Mouse (Mus musculus) activated CD4-positive, CD25-positive, alpha-beta regulatory T cell (primary cell): ENCODE data around the gene Tectb. TPM values are rescaled to one million over a fixed set of nuclear protein-coding genes. Genes with fewer than 3 reads are reported as not detected.

Experiments
- polyA plus RNA-seq, 2 experiments: library from polyadenylated mRNA; unstranded; fragments of 100-300 nt; shearing (Covaris generic); gene quantifications; one replicate each; pipeline ENCODE4 v1.2.1; 2017

Gene Tectb
- polyA plus RNA-seq, result under 1 TPM in 1 of 2 experiments, not detected in 1; 0.38 TPM

GRCm38 (mm10) chr19:55180433-55180832 lies at the start of gene Tectb:
Gene Tectb (plus strand): TSS chr19:55180733.

GRCm38 (mm10) chr19:55241186-55241645 lies 60.7 kb downstream of the Tectb start, which contains the start of gene Gucy2g:
Gene Gucy2g (minus strand): TSS chr19:55241236.

Other genes starting within 250 kb of the Tectb start
- gene Gpam, start 53.5 kb upstream of the Tectb start, polyA plus RNA-seq, result 1 to 10 TPM; 5.2 to 6.1 TPM
- gene Gucy2g, start 60.5 kb downstream of the Tectb start, polyA plus RNA-seq, result under 1 TPM in 1 of 2 experiments, not detected in 1; 0.26 TPM
- gene Acsl5, start 71.2 kb downstream of the Tectb start, polyA plus RNA-seq, result 100 to 1,000 TPM; 151 to 156 TPM
- 10 to 100 TPM; 71.5 to 82.6 TPM for gene Zdhhc6, start 135.3 kb downstream of the Tectb start, polyA plus RNA-seq
- gene Vti1a, start 135.6 kb downstream of the Tectb start, polyA plus RNA-seq, result 10 to 100 TPM; 48.9 to 51.9 TPM